Mouse (Mus musculus) urinary bladder, adult 2 months (tissue): ENCODE measurements around the gene Phf23. TPM values are rescaled to one million over a fixed set of nuclear protein-coding genes. Genes with fewer than 3 reads are reported as not detected.

Experiments used
- polyA plus RNA-seq: library from polyadenylated mRNA; depleted of rRNA; stranded (reverse); fragments of >200 nt; gene quantifications from 2 replicates; pipeline ENCODE4 v1.2.3, GENCODE M21; 2012; rRNA removed

Gene Phf23
- polyA plus RNA-seq, 1 experiment = 35.8 TPM

Other genes starting within 250 kb of the Phf23 start
- gene Polr2a, start 237.1 kb upstream of the Phf23 start, polyA plus RNA-seq = 9.4 and 24.4 TPM in 2 replicates
- gene Slc35g3, start 233.8 kb upstream of the Phf23 start, polyA plus RNA-seq = 0.07 TPM in 1 of 2 replicates, not detected in the other
- 35.6 and 46.1 TPM in 2 replicates for gene Zbtb4, start 229.9 kb upstream of the Phf23 start, polyA plus RNA-seq
- 15.6 and 25.0 TPM in 2 replicates for gene Chrnb1, start 199.8 kb upstream of the Phf23 start, polyA plus RNA-seq
- 6.3 and 7.2 TPM in 2 replicates for gene Fgf11, start 193.9 kb upstream of the Phf23 start, polyA plus RNA-seq
- gene Tmem102, start 190.2 kb upstream of the Phf23 start, polyA plus RNA-seq = 11.5 and 13.2 TPM in 2 replicates
- gene Gm39566, start 180.5 kb upstream of the Phf23 start, polyA plus RNA-seq = not detected in 2 replicates
- gene Spem2, start 177.3 kb upstream of the Phf23 start, polyA plus RNA-seq = not detected in 2 replicates
- 0.55 and 0.71 TPM in 2 replicates for gene Spem1, start 173.6 kb upstream of the Phf23 start, polyA plus RNA-seq
- 18.3 and 27.7 TPM in 2 replicates for gene Nlgn2, start 158.0 kb upstream of the Phf23 start, polyA plus RNA-seq
- gene Tmem256, start 157.3 kb upstream of the Phf23 start, polyA plus RNA-seq = 202 and 261 TPM in 2 replicates
- 104 and 110 TPM in 2 replicates for gene Plscr3, start 149.4 kb upstream of the Phf23 start, polyA plus RNA-seq
- gene Tnk1, start 137.0 kb upstream of the Phf23 start, polyA plus RNA-seq = 15.2 and 15.4 TPM in 2 replicates
- not detected in 2 replicates for gene Tmem95, start 117.8 kb upstream of the Phf23 start, polyA plus RNA-seq
- 11.8 and 13.8 TPM in 2 replicates for gene Kctd11, start 114.4 kb upstream of the Phf23 start, polyA plus RNA-seq
- gene Acap1, start 100.2 kb upstream of the Phf23 start, polyA plus RNA-seq = 2.0 and 2.5 TPM in 2 replicates
- gene 2810408A11Rik, start 94.8 kb upstream of the Phf23 start, polyA plus RNA-seq = 1.1 and 1.3 TPM in 2 replicates
- 43.4 and 47.8 TPM in 2 replicates for gene Neurl4, start 94.7 kb upstream of the Phf23 start, polyA plus RNA-seq
- 56.3 and 63.2 TPM in 2 replicates for gene Gps2, start 81.9 kb upstream of the Phf23 start, polyA plus RNA-seq
- 565 and 624 TPM in 2 replicates for gene Eif5a, start 73.8 kb upstream of the Phf23 start, polyA plus RNA-seq
- 3.7 and 6.2 TPM in 2 replicates for gene Ybx2, start 60.0 kb upstream of the Phf23 start, polyA plus RNA-seq
- 146 and 167 TPM in 2 replicates for gene Slc2a4, start 47.6 kb upstream of the Phf23 start, polyA plus RNA-seq
- 67.1 and 69.1 TPM in 2 replicates for gene Cldn7, start 31.0 kb upstream of the Phf23 start, polyA plus RNA-seq
- 82.0 and 95.4 TPM in 2 replicates for gene Ctdnep1, start 14.6 kb upstream of the Phf23 start, polyA plus RNA-seq
- 57.6 and 61.4 TPM in 2 replicates for gene Elp5, start 13.3 kb upstream of the Phf23 start, polyA plus RNA-seq
- gene Gabarap, start 4.6 kb upstream of the Phf23 start, polyA plus RNA-seq = 374 and 440 TPM in 2 replicates
- gene Dvl2, start 4.8 kb downstream of the Phf23 start, polyA plus RNA-seq = 11.9 and 16.7 TPM in 2 replicates
- gene Acadvl, start 19.6 kb downstream of the Phf23 start, polyA plus RNA-seq = 95.7 and 100 TPM in 2 replicates
- 28.0 and 31.9 TPM in 2 replicates for gene Dlg4, start 21.2 kb downstream of the Phf23 start, polyA plus RNA-seq
- gene Asgr1, start 58.3 kb downstream of the Phf23 start, polyA plus RNA-seq = 0.07 TPM in 1 of 2 replicates, not detected in the other
- gene Asgr2, start 96.9 kb downstream of the Phf23 start, polyA plus RNA-seq = 2.0 and 2.5 TPM in 2 replicates
- gene Mgl2, start 134.6 kb downstream of the Phf23 start, polyA plus RNA-seq = 41.3 and 51.9 TPM in 2 replicates
- gene Clec10a, start 160.4 kb downstream of the Phf23 start, polyA plus RNA-seq = 39.6 and 49.2 TPM in 2 replicates
- gene Slc16a11, start 217.0 kb downstream of the Phf23 start, polyA plus RNA-seq = 3.0 and 4.8 TPM in 2 replicates
- gene Slc16a13, start 225.3 kb downstream of the Phf23 start, polyA plus RNA-seq = 7.0 and 8.5 TPM in 2 replicates
- gene Bcl6b, start 234.0 kb downstream of the Phf23 start, polyA plus RNA-seq = 4.0 and 4.1 TPM in 2 replicates
- 55.2 and 69.0 TPM in 2 replicates for gene 0610010K14Rik, start 242.1 kb downstream of the Phf23 start, polyA plus RNA-seq
- gene Gm21988, start 244.1 kb downstream of the Phf23 start, polyA plus RNA-seq = 7.4 and 8.7 TPM in 2 replicates
- gene Rnasek, start 244.1 kb downstream of the Phf23 start, polyA plus RNA-seq = 128 and 143 TPM in 2 replicates